Mouse (Mus musculus) adrenal gland, adult (tissue): ENCODE results near the gene Olfr866.

Experiments
- DNase-seq, 2 experiments: peaks; one replicate each; pipeline ENCODE4 v3.0.0; 2022 to 2023; ENCODE audit warnings: low spot score in 1 of 2; ENCODE audit not compliant: inconsistent age in 2 of 2

Gene Olfr866

DNA sequence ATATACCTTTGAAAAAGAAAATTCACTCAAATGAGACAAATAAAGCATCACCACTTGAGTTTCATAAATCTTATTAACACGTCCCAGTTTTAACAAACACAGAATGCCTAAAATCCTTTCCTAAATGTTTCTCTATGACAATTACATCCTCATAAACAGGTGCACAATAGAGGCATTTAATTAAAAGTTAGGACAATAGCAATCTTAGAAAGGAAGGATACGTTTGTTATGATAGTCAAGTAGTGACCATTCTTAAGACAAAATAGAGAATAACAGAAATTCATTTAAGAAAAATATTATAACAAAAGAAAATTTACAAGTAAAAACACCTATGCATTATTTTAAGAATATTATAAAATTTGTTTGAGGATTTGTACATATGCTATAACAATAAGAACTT lies at the start of gene Olfr866:
Gene Olfr866, minus strand, starts transcription at position 101 of the 400 bp plus-strand sequence.
- no peak for DNase-seq

DNA sequence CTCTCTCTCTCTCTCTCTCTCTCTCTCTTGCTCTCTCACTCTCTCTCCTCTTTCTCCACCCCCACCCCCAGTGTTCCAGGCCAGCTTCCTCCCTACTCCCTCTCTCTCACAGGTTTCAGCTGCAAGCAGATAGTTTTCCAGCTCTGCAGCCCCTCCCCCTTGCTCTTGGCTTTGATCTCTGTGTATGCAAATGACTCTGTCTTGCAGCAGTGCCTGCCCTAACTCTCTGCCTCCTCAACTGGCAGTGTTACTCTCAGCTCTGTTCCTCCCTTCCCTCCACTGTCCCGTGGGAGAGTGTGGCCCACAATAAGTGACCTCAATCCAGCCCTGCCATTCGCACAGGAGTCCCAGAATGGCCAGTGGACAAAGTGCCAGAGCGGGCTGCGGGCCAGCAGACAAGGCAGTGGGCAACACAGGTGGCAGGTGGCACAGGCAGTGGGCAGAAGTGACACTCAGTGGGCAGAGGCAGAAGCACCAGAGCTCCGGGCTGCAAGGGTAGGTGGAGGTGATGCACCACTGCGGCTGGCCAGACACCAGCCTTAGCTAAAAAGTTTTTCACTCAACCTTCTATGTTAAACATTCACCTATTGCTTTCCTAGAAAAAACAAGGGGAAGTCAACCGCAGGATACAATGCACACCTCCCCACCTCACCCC lies 45.8 kb upstream of the Olfr866 start:
- DNase-seq = no peak

DNA sequence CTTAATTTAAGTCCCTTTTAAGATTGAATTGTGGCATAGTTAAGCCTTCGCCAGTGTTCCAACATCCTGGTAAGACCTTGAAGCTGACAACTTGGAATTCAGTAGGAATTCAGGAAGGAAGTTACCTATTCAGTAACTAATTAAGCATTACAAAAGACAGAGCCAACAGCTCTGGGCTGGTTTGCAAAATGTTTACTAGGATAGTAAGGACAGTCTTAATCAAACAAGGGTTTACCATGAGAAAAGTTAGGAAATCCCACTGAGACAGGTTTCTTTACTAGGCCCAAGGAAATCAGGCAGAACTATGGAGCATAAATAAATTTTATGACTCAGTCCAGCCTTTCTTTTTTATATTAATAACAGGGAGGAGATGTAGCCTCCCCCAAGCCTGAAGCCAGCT lies 43.5 kb upstream of the Olfr866 start:
- no peak for DNase-seq

DNA sequence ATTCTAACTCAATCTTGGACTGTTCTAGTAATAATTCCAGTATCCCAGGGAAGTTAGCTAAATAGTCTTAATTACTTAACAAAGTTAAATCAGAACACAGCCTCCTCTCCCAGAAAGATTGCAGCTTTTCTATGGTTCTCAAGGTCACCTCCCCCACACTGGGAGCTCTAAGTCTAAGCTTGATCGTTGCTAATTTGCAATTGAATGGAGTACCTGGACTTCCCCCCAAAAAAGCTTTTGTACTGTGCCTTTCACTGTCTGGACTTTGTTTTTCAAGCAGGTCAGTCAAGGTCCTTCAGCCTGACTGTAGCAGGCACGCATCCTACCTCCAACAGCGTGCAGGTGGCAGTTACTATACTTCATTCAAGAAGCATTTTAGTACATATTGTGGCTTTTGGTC lies 42.4 kb upstream of the Olfr866 start:
- no peak for DNase-seq

DNA sequence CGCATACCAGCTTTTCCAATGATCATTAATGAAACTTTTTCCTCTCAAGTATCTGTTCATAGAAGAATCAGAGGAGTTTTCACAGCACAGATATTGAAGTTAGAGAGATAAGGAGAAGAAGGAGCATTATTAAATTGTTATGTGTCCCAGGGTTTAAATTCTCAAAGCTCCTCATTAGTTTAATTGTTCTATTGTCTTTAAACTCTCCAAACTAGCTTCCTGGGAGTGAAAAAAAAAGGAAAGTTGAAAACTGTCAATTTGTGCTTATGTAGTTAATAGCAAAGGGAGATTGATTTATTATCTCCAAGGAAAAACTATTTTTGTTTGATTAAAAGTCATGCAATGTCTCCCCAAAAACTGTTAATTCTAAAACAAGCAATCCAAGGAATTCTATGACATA lies 29.6 kb upstream of the Olfr866 start, which contains the start of gene Olfr867:
Gene Olfr867, minus strand, starts transcription at position 101 of the 400 bp plus-strand sequence.
- no peak for DNase-seq

DNA sequence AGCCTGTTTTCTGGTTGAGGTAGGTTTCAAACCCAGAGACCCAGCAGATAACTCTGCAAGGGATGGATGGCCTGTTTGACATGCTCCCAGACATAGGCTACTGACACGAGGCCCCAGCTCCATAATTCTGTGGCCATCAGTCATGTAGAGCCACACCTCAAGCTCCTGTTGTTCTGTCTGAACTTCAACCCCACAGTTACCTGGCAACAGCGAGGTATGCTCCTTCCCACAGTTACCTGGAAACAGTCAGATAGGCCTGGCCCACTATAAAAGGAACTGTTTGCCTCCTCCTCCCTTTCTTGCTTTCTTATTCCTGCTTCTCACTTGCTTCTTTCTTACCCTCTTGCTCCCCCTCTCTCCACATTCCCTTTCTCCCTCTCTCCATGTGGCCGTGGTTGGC lies 20.1 kb upstream of the Olfr866 start:
- no peak for DNase-seq
